Mouse (Mus musculus) hindbrain, embryonic 13.5 days (tissue): ENCODE results near the gene Gnb1. TPM values are rescaled to one million over a fixed set of nuclear protein-coding genes. Genes with fewer than 3 reads are reported as not detected.
"Not testable (repeated sequence)": the region's sequence is repeated elsewhere in the genome, so short reads cannot be mapped to it uniquely, and the experiment has no call there.

Experiments used
- ATAC-seq: fragments of 200-750 bp; cut with Nextera tagmentation; 2 replicates; pipeline ENCODE4 v1.8.0; 2017; ENCODE audit warnings: moderate TSS enrichment; ENCODE audit not compliant: low FRiP score
- H3K27ac ChIP-seq: fragments of 300-500 bp; sonication (generic); 2 replicates; pipeline ENCODE4 v1.5.1; 2015; ENCODE audit warnings: inconsistent platforms, mild to moderate bottlenecking, moderate library complexity
- H3K27me3 ChIP-seq: fragments of 300-500 bp; sonication (generic); 2 replicates; pipeline ENCODE4 v1.6.1; 2015; ENCODE audit warnings: mild to moderate bottlenecking, inconsistent platforms
- H3K36me3 ChIP-seq: fragments of 300-500 bp; sonication (generic); 2 replicates; pipeline ENCODE4 v1.6.1; 2015; ENCODE audit warnings: mild to moderate bottlenecking, inconsistent platforms
- H3K4me1 ChIP-seq: fragments of 300-500 bp; sonication (generic); replicated peaks from 2 replicates; pipeline ENCODE4 v1.6.1; 2015; ENCODE audit warnings: inconsistent platforms
- H3K4me2 ChIP-seq: fragments of 300-500 bp; sonication (generic); 2 replicates; pipeline ENCODE4 v1.6.1; 2015; ENCODE audit warnings: inconsistent platforms, mild to moderate bottlenecking, moderate library complexity
- H3K4me3 ChIP-seq: fragments of 300-500 bp; sonication (generic); 2 replicates; pipeline ENCODE4 v1.5.1; 2015; ENCODE audit warnings: mild to moderate bottlenecking, inconsistent platforms
- H3K9ac ChIP-seq: fragments of 300-500 bp; sonication (generic); 2 replicates; pipeline ENCODE4 v1.6.1; 2015; ENCODE audit warnings: mild to moderate bottlenecking, inconsistent platforms
- H3K9me3 ChIP-seq: fragments of 300-500 bp; sonication (generic); 2 replicates; pipeline ENCODE4 v1.6.1; 2016; ENCODE audit warnings: inconsistent platforms
- WGBS: fragments of 180-500 bp; shearing (Covaris S2); methylation state at CpG from one replicate; pipeline ENCODE4 v1.1.7; 2015; 5-methylcytosine and 5-hydroxymethylcytosine counted together
- polyA plus RNA-seq: library from polyadenylated mRNA; unstranded; fragments of >200 nt; fragmentation: Nextera tagmentation; extraction: Ambion mirVana; gene quantifications from 2 replicates; pipeline ENCODE4 v1.2.1, GENCODE M21; 2015

Gnb1 gene
- polyA plus RNA-seq, 1 experiment from 2014 or later = 1,012 TPM

- peaks cover 6% of the 10 kb centered on the region for H3K4me1 ChIP-seq
- WGBS = 86% methylated on average over 16 of the region's 16 CpGs
- no peak for ATAC-seq
- H3K9me3 ChIP-seq = no peaks in the 10 kb centered on the region
- H3K27me3 ChIP-seq = peaks cover 6% of the 10 kb centered on the region; the same call in 1 of the 2 replicates
- H3K27ac ChIP-seq = no peak overlapping the region
- no peak overlapping the region for H3K4me3 ChIP-seq
- no peaks in the 10 kb centered on the region for H3K36me3 ChIP-seq
- no peak overlapping the region for H3K4me2 ChIP-seq
- no peak overlapping the region for H3K9ac ChIP-seq
Observed at GRCm38 (mm10) chr4:155470263-155470953, 20.8 kb upstream of the Gnb1 start.

GRCm38 (mm10) chr4:155470997-155471396 is 20.2 kb upstream of the Gnb1 start:
- Histone ChIP-seq H3K27me3 (peaks cover 6% of the 10 kb centered on the region; the same call in 1 of the 2 replicates), H3K9me3 (no peaks in the 10 kb centered on the region), H3K36me3 (no peaks in the 10 kb centered on the region), H3K4me1 (peaks cover 6% of the 10 kb centered on the region), H3K27ac (no peak overlapping the region), H3K9ac (no peak overlapping the region), H3K4me3 (no peak overlapping the region), H3K4me2 (no peak overlapping the region)
- 90% methylated on average over 7 of the region's 7 CpGs for WGBS
- no peak for ATAC-seq

- Histone ChIP-seq H3K27me3 (peaks cover 6% of the 10 kb centered on the region; the same call in 1 of the 2 replicates), H3K4me2 (no peak overlapping the region), H3K9me3 (no peaks in the 10 kb centered on the region), H3K36me3 (no peaks in the 10 kb centered on the region), H3K4me3 (no peak overlapping the region), H3K27ac (no peak overlapping the region), H3K9ac (no peak overlapping the region), H3K4me1 (peaks cover 6% of the 10 kb centered on the region)
- 90% methylated on average over 7 of the region's 7 CpGs for WGBS
- ATAC-seq = no peak
Observed at GRCm38 (mm10) chr4:155471406-155471805, 19.8 kb upstream of the Gnb1 start.

GRCm38 (mm10) chr4:155472716-155473290 is 18.4 kb upstream of the Gnb1 start:
- ATAC-seq = no peak
- Histone ChIP-seq H3K27ac (no peak overlapping the region), H3K9ac (no peak overlapping the region), H3K9me3 (no peaks in the 10 kb centered on the region), H3K36me3 (no peaks in the 10 kb centered on the region), H3K4me2 (no peak overlapping the region), H3K4me1 (peaks cover 6% of the 10 kb centered on the region), H3K27me3 (peaks cover 7% of the 10 kb centered on the region), H3K4me3 (no peak overlapping the region)
- WGBS = 75% methylated on average over 3 of the region's 3 CpGs

- H3K27me3 ChIP-seq = peaks cover 9% of the 10 kb centered on the region
- H3K4me2 ChIP-seq = no peak overlapping the region
- H3K4me1 ChIP-seq = peaks cover 6% of the 10 kb centered on the region
- H3K4me3 ChIP-seq = no peak overlapping the region
- no peak for ATAC-seq
- no peak overlapping the region for H3K9ac ChIP-seq
- no peak overlapping the region for H3K27ac ChIP-seq
- 73% methylated on average over 5 of the region's 5 CpGs for WGBS
- no peaks in the 10 kb centered on the region for H3K9me3 ChIP-seq
- H3K36me3 ChIP-seq = no peaks in the 10 kb centered on the region
Observed at GRCm38 (mm10) chr4:155473319-155473718, 17.8 kb upstream of the Gnb1 start.

GRCm38 (mm10) chr4:155473796-155474195 is 17.4 kb upstream of the Gnb1 start:
- not testable (repeated sequence) for H3K27ac ChIP-seq, H3K9ac ChIP-seq, ATAC-seq, H3K9me3 ChIP-seq, H3K4me3 ChIP-seq, H3K4me1 ChIP-seq, H3K27me3 ChIP-seq, H3K36me3 ChIP-seq, H3K4me2 ChIP-seq
- 66% methylated on average over 2 of the region's 2 CpGs for WGBS

GRCm38 (mm10) chr4:155481381-155482124 is 9.6 kb upstream of the Gnb1 start:
- peak overlapping the region; percentile 33; the same call in 1 of the 2 replicates for H3K4me2 ChIP-seq
- 24% methylated on average over 28 of the region's 28 CpGs for WGBS
- 0 out of 2 replicates have a peak overlapping the region, but pooled peaks have one; percentile 13 for H3K9ac ChIP-seq
- no peak overlapping the region for H3K4me3 ChIP-seq
- no peaks in the 10 kb centered on the region for H3K9me3 ChIP-seq
- H3K36me3 ChIP-seq = no peaks in the 10 kb centered on the region
- ATAC-seq = peak; percentile 75
- H3K27me3 ChIP-seq = peaks cover 3% of the 10 kb centered on the region; the same call in 1 of the 2 replicates
- H3K27ac ChIP-seq = no peak overlapping the region; the same call in 1 of the 2 replicates
- peaks cover 5% of the 10 kb centered on the region; the same call in 1 of the 2 replicates for H3K4me1 ChIP-seq

GRCm38 (mm10) chr4:155482125-155482480 is 9.1 kb upstream of the Gnb1 start:
- Histone ChIP-seq H3K9ac (0 out of 2 replicates have a peak overlapping the region, but pooled peaks have one; percentile 13), H3K4me3 (no peak overlapping the region), H3K27me3 (peaks cover 3% of the 10 kb centered on the region; the same call in 1 of the 2 replicates), H3K4me2 (no peak overlapping the region), H3K27ac (no peak overlapping the region), H3K9me3 (no peaks in the 10 kb centered on the region), H3K36me3 (no peaks in the 10 kb centered on the region), H3K4me1 (peaks cover 5% of the 10 kb centered on the region; the same call in 1 of the 2 replicates)
- ATAC-seq = no peak
- WGBS = 89% methylated on average over 6 of the region's 6 CpGs

GRCm38 (mm10) chr4:155482733-155483540 is 8.2 kb upstream of the Gnb1 start:
- no peak overlapping the region for H3K4me3 ChIP-seq
- 66% methylated on average over 8 of the region's 8 CpGs for WGBS
- H3K36me3 ChIP-seq = no peaks in the 10 kb centered on the region
- H3K4me2 ChIP-seq = no peak overlapping the region
- H3K4me1 ChIP-seq = peaks cover 10% of the 10 kb centered on the region
- H3K9me3 ChIP-seq = no peaks in the 10 kb centered on the region
- no peak overlapping the region for H3K27ac ChIP-seq
- ATAC-seq = no peak
- peaks cover under 1% of the 10 kb centered on the region; the same call in 1 of the 2 replicates for H3K27me3 ChIP-seq
- peak overlapping the region; percentile 53; the same call in 1 of the 2 replicates for H3K9ac ChIP-seq

- no peaks in the 10 kb centered on the region for H3K9me3 ChIP-seq
- H3K36me3 ChIP-seq = no peaks in the 10 kb centered on the region
- H3K27me3 ChIP-seq = no peaks in the 10 kb centered on the region
- no peak for ATAC-seq
- H3K4me3 ChIP-seq = no peak overlapping the region
- H3K4me2 ChIP-seq = no peak overlapping the region
- peaks cover 31% of the 10 kb centered on the region for H3K4me1 ChIP-seq
- no peak overlapping the region for H3K27ac ChIP-seq
- WGBS = 78% methylated on average over 3 of the region's 3 CpGs
- H3K9ac ChIP-seq = no peak overlapping the region
Observed at GRCm38 (mm10) chr4:155485521-155485920, 5.6 kb upstream of the Gnb1 start.

- no peak overlapping the region for H3K4me2 ChIP-seq
- peak overlapping the region; percentile 31; the same call in 1 of the 2 replicates for H3K9ac ChIP-seq
- no peaks in the 10 kb centered on the region for H3K9me3 ChIP-seq
- no peak overlapping the region for H3K4me3 ChIP-seq
- no peak for ATAC-seq
- H3K27ac ChIP-seq = peak overlapping the region; percentile 70
- 47% methylated on average over 3 of the region's 3 CpGs for WGBS
- H3K27me3 ChIP-seq = no peaks in the 10 kb centered on the region
- H3K4me1 ChIP-seq = peaks cover 30% of the 10 kb centered on the region
- H3K36me3 ChIP-seq = no peaks in the 10 kb centered on the region
Observed at GRCm38 (mm10) chr4:155487746-155488145, 3.4 kb upstream of the Gnb1 start.
